Mouse (Mus musculus): ENCODE results near the gene Gja5. TPM values are rescaled to one million over a fixed set of nuclear protein-coding genes. Genes with fewer than 3 reads are reported as not detected.

Gene Gja5
- polyA plus RNA-seq, 1 experiment from 2014 or later, result 2.5 TPM

GRCm38 (mm10) chr3:96942706-96943105 lies 38.2 kb downstream of the Gja5 start:
- H3K27ac ChIP-seq, result no peak overlapping the region
- peaks cover 4% of the 10 kb centered on the region; the same call in 1 of the 2 replicates for H3K27me3 ChIP-seq (replicated peaks)
- no peak overlapping the region for H3K4me3 ChIP-seq
- H3K4me1 ChIP-seq, result no peaks in the 10 kb centered on the region
- no peaks in the 10 kb centered on the region for H3K36me3 ChIP-seq
- 36% methylated on average over 2 of the region's 2 CpGs for WGBS (ENCODE audit: insufficient replicate concordance)
- no peak for ATAC-seq
- H3K4me2 ChIP-seq, result no peak overlapping the region
- no peaks in the 10 kb centered on the region for H3K9me3 ChIP-seq (replicated peaks)
- H3K9ac ChIP-seq, result no peak overlapping the region

GRCm38 (mm10) chr3:96953489-96954233 lies 49.2 kb downstream of the Gja5 start:
- Histone ChIP-seq H3K36me3 (no peaks in the 10 kb centered on the region), H3K27me3 (replicated peaks) (no peaks in the 10 kb centered on the region), H3K9me3 (replicated peaks) (no peaks in the 10 kb centered on the region), H3K4me1 (no peaks in the 10 kb centered on the region), H3K27ac (no peak overlapping the region), H3K4me2 (no peak overlapping the region), H3K4me3 (no peak overlapping the region), H3K9ac (no peak overlapping the region)
- no peak for ATAC-seq
- 38% methylated on average over 14 of the region's 14 CpGs for WGBS (ENCODE audit: insufficient replicate concordance)

- no peak overlapping the region for H3K4me2 ChIP-seq
- ATAC-seq, result no peak
- no peak overlapping the region for H3K27ac ChIP-seq
These were observed 56.1 kb downstream of the Gja5 start for GRCm38 (mm10) chr3:96960597-96960996.

GRCm38 (mm10) chr3:96963088-96964034 lies 58.9 kb downstream of the Gja5 start:
- Histone ChIP-seq H3K4me3 (no peak overlapping the region), H3K27me3 (replicated peaks) (peaks cover 5% of the 10 kb centered on the region; the same call in 1 of the 2 replicates), H3K36me3 (no peaks in the 10 kb centered on the region), H3K9me3 (replicated peaks) (no peaks in the 10 kb centered on the region), H3K9ac (no peak overlapping the region), H3K4me1 (no peaks in the 10 kb centered on the region), H3K27ac (no peak overlapping the region), H3K4me2 (no peak overlapping the region)
- 61% methylated on average over 12 of the region's 12 CpGs for WGBS (ENCODE audit: insufficient replicate concordance)
- ATAC-seq, result no peak

More at GRCm38 (mm10) chr3:96960597-96960996, 56.1 kb downstream of the Gja5 start:
- Histone ChIP-seq H3K27me3 (replicated peaks) (peaks cover 5% of the 10 kb centered on the region; the same call in 1 of the 2 replicates), H3K9me3 (replicated peaks) (no peaks in the 10 kb centered on the region), H3K9ac (no peak overlapping the region), H3K4me3 (no peak overlapping the region), H3K36me3 (no peaks in the 10 kb centered on the region), H3K4me1 (no peaks in the 10 kb centered on the region)
- WGBS (ENCODE audit: insufficient replicate concordance), result 20% methylated on average over 8 of the region's 8 CpGs

GRCm38 (mm10) chr3:96970986-96971385 lies 66.5 kb downstream of the Gja5 start:
- peaks cover 7% of the 10 kb centered on the region; the same call in 1 of the 2 replicates for H3K4me1 ChIP-seq
- no peak overlapping the region for H3K4me3 ChIP-seq
- no peak overlapping the region for H3K9ac ChIP-seq
- H3K4me2 ChIP-seq, result no peak overlapping the region
- no peak for ATAC-seq
- no peaks in the 10 kb centered on the region for H3K9me3 ChIP-seq (replicated peaks)
- H3K27me3 ChIP-seq (replicated peaks), result no peaks in the 10 kb centered on the region
- H3K36me3 ChIP-seq, result no peaks in the 10 kb centered on the region
- no peak overlapping the region for H3K27ac ChIP-seq
- 8% methylated on average over 7 of the region's 7 CpGs for WGBS (ENCODE audit: insufficient replicate concordance)

GRCm38 (mm10) chr3:96974467-96974866 lies 70.0 kb downstream of the Gja5 start:
- Histone ChIP-seq H3K27ac (no peak overlapping the region), H3K4me1 (peaks cover 7% of the 10 kb centered on the region; the same call in 1 of the 2 replicates), H3K9me3 (replicated peaks) (no peaks in the 10 kb centered on the region), H3K27me3 (replicated peaks) (no peaks in the 10 kb centered on the region), H3K4me3 (no peak overlapping the region), H3K4me2 (no peak overlapping the region), H3K9ac (no peak overlapping the region), H3K36me3 (no peaks in the 10 kb centered on the region)
- no peak for ATAC-seq
- 77% methylated on average over 7 of the region's 7 CpGs for WGBS (ENCODE audit: insufficient replicate concordance)

- 70% methylated on average over 10 of the region's 10 CpGs for WGBS (ENCODE audit: insufficient replicate concordance)
- Histone ChIP-seq H3K36me3 (no peaks in the 10 kb centered on the region), H3K27ac (no peak overlapping the region), H3K4me2 (no peak overlapping the region), H3K4me3 (no peak overlapping the region), H3K9ac (no peak overlapping the region), H3K27me3 (replicated peaks) (no peaks in the 10 kb centered on the region), H3K9me3 (replicated peaks) (no peaks in the 10 kb centered on the region), H3K4me1 (peaks cover 5% of the 10 kb centered on the region; the same call in 1 of the 2 replicates)
- ATAC-seq, result no peak
These were observed 71.1 kb downstream of the Gja5 start for GRCm38 (mm10) chr3:96975628-96976027.

- no peaks in the 10 kb centered on the region for H3K4me1 ChIP-seq
- ATAC-seq, result no peak
- 75% methylated on average over 2 of the region's 2 CpGs for WGBS (ENCODE audit: insufficient replicate concordance)
These were observed 73.0 kb downstream of the Gja5 start for GRCm38 (mm10) chr3:96977507-96977906.

GRCm38 (mm10) chr3:96978469-96978868 lies 74.0 kb downstream of the Gja5 start:
- 55% methylated on average over 6 of the region's 6 CpGs for WGBS (ENCODE audit: insufficient replicate concordance)
- no peak overlapping the region for H3K9ac ChIP-seq
- no peaks in the 10 kb centered on the region for H3K36me3 ChIP-seq
- ATAC-seq, result no peak
- no peaks in the 10 kb centered on the region for H3K27me3 ChIP-seq (replicated peaks)
- no peak overlapping the region for H3K4me3 ChIP-seq
- H3K4me1 ChIP-seq, result no peaks in the 10 kb centered on the region
- no peaks in the 10 kb centered on the region for H3K9me3 ChIP-seq (replicated peaks)
- no peak overlapping the region for H3K27ac ChIP-seq
- H3K4me2 ChIP-seq, result no peak overlapping the region

More at GRCm38 (mm10) chr3:96977507-96977906, 73.0 kb downstream of the Gja5 start:
- Histone ChIP-seq H3K27ac (no peak overlapping the region), H3K27me3 (replicated peaks) (no peaks in the 10 kb centered on the region), H3K36me3 (no peaks in the 10 kb centered on the region), H3K4me3 (no peak overlapping the region), H3K4me2 (no peak overlapping the region), H3K9ac (no peak overlapping the region), H3K9me3 (replicated peaks) (no peaks in the 10 kb centered on the region)

GRCm38 (mm10) chr3:96979020-96979419 lies 74.5 kb downstream of the Gja5 start:
- Histone ChIP-seq H3K27me3 (replicated peaks) (no peaks in the 10 kb centered on the region), H3K27ac (no peak overlapping the region), H3K4me1 (no peaks in the 10 kb centered on the region), H3K9ac (no peak overlapping the region), H3K36me3 (no peaks in the 10 kb centered on the region), H3K4me3 (no peak overlapping the region), H3K9me3 (replicated peaks) (no peaks in the 10 kb centered on the region), H3K4me2 (no peak overlapping the region)
- no peak for ATAC-seq
- WGBS (ENCODE audit: insufficient replicate concordance), result 58% methylated on average over 3 of the region's 3 CpGs

GRCm38 (mm10) chr3:96981833-96982232 lies 77.3 kb downstream of the Gja5 start:
- Histone ChIP-seq H3K4me2 (no peak overlapping the region), H3K27me3 (replicated peaks) (no peaks in the 10 kb centered on the region), H3K4me3 (no peak overlapping the region), H3K36me3 (no peaks in the 10 kb centered on the region), H3K9me3 (replicated peaks) (no peaks in the 10 kb centered on the region), H3K9ac (no peak overlapping the region), H3K4me1 (no peaks in the 10 kb centered on the region), H3K27ac (no peak overlapping the region)
- WGBS (ENCODE audit: insufficient replicate concordance), result 53% methylated on average over 3 of the region's 3 CpGs
- no peak for ATAC-seq

- Histone ChIP-seq H3K4me1 (no peaks in the 10 kb centered on the region), H3K27me3 (replicated peaks) (no peaks in the 10 kb centered on the region), H3K9ac (no peak overlapping the region), H3K27ac (no peak overlapping the region), H3K4me2 (no peak overlapping the region), H3K9me3 (replicated peaks) (no peaks in the 10 kb centered on the region), H3K4me3 (no peak overlapping the region), H3K36me3 (no peaks in the 10 kb centered on the region)
- no peak for ATAC-seq
- WGBS (ENCODE audit: insufficient replicate concordance), result 78% methylated on average over 2 of the region's 2 CpGs
These were observed 78.2 kb downstream of the Gja5 start for GRCm38 (mm10) chr3:96982666-96983065.
